Mouse (Mus musculus): ENCODE results near the gene Ntn4.

DNA sequence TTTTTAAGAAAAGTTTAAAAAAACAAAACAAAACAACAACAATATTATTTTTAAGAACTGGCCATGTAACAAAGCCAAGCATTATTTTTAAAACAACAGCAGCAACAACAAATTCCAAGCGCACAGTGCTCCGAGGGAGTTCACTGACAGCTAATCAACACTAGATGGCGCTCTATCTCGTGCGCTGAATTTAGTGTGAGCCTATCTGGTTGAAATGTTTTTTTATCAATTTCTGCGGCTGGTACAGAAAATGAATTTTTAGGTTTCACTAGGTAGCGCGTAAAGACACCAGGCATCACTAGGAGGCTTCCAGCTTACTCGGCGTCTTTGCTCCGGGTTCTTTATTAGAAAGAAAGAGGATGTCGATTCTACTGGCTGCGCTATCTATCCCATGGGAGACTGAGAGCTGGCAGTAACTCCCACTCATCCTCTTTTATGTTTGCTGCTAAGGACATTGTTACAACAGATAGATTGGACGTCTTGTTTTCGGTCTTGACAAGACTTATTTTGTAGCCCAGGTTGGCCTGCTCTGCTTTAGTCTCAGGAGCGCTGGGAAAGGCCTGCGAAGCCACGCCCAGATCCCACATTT is 29.0 kb upstream of the Ntn4 start:
- TF ChIP-seq CTCF (IDR thresholded peaks at IDR 0.05; ENCODE audit: low read depth) (peak; percentile 93), EP300 (optimal IDR thresholded peaks at IDR 0.05) (no peak)

All from stomach, postnatal 0 days (tissue).